Mouse (Mus musculus) MEL-GATA-1-ER (cell line): ENCODE results near the gene Pidd1.

Experiments used
- DNase-seq: peaks from one replicate; pipeline ENCODE4 v3.0.0-alpha.2; 2012; ENCODE audit warnings: low read depth; ENCODE audit errors: extremely low read depth

The Pidd1 gene

GRCm38 (mm10) chr7:141435856-141436522 is 7.8 kb downstream of the Pidd1 start:
- no peak for DNase-seq

GRCm38 (mm10) chr7:141435129-141435855 is 8.5 kb downstream of the Pidd1 start:
- DNase-seq = no peak

GRCm38 (mm10) chr7:141434464-141434863 is 9.4 kb downstream of the Pidd1 start:
- DNase-seq = no peak

- no peak for DNase-seq
Observed at GRCm38 (mm10) chr7:141433517-141434400, 10.1 kb downstream of the Pidd1 start.

GRCm38 (mm10) chr7:141432741-141433516 is 10.9 kb downstream of the Pidd1 start:
- no peak for DNase-seq

- no peak for DNase-seq
Observed at GRCm38 (mm10) chr7:141432186-141432611, 11.6 kb downstream of the Pidd1 start.

- DNase-seq = no peak
Observed at GRCm38 (mm10) chr7:141431434-141432185, 12.2 kb downstream of the Pidd1 start.

- DNase-seq = no peak
Observed at GRCm38 (mm10) chr7:141430585-141431240, 13.1 kb downstream of the Pidd1 start.

GRCm38 (mm10) chr7:141429840-141430584 is 13.8 kb downstream of the Pidd1 start:
- no peak for DNase-seq

GRCm38 (mm10) chr7:141429310-141429709 is 14.5 kb downstream of the Pidd1 start, which contains the start of gene Cend1:
Gene Cend1, minus strand, starts transcription at chr7:141429491.
- no peak for DNase-seq

- no peak for DNase-seq
Observed at GRCm38 (mm10) chr7:141428701-141429100, 15.1 kb downstream of the Pidd1 start.

GRCm38 (mm10) chr7:141426948-141427730 is 16.7 kb downstream of the Pidd1 start:
- no peak for DNase-seq

GRCm38 (mm10) chr7:141423811-141424210 is 20.0 kb downstream of the Pidd1 start:
- DNase-seq = no peak

GRCm38 (mm10) chr7:141420030-141420702 is 23.7 kb downstream of the Pidd1 start:
- no peak for DNase-seq

- DNase-seq = peak; percentile 66
Observed at GRCm38 (mm10) chr7:141418970-141419369, 24.9 kb downstream of the Pidd1 start.

- DNase-seq = no peak
Observed at GRCm38 (mm10) chr7:141417731-141418681, 25.8 kb downstream of the Pidd1 start.
